Mouse (Mus musculus): ENCODE data around the gene Smarcd3. TPM values are rescaled to one million over a fixed set of nuclear protein-coding genes. Genes with fewer than 3 reads are reported as not detected.

Smarcd3 gene
- 100 to 1,000 TPM; 125 to 134 TPM for total RNA-seq (2021)

GRCm38 (mm10) chr5:24623986-24624821, at the start of gene Smarcd3:
Gene Smarcd3, minus strand, starts transcription at chr5:24624411.
- peak; percentile 66 to 79 for DNase-seq (ENCODE audit: extremely low spot score in 1 of 2, low spot score in 2 of 2)
- intact Hi-C loops (cut with DNase I) = no loop called here

- intact Hi-C loops (cut with DNase I) = no loop called here
- DNase-seq (ENCODE audit: extremely low spot score in 1 of 2, low spot score in 2 of 2) = peak in 1 of 2 experiments; percentile 25
These were observed 37.2 kb upstream of the Smarcd3 start for GRCm38 (mm10) chr5:24661457-24661856.

GRCm38 (mm10) chr5:24659708-24660423, 35.7 kb upstream of the Smarcd3 start:
- no peak for DNase-seq (ENCODE audit: extremely low spot score in 1 of 2, low spot score in 2 of 2)
- intact Hi-C loops (cut with DNase I) = loop anchor here (10.0 kb wide), 2 partner anchors 145 to 175 kb away; no protein-coding TSS in a partner anchor

- intact Hi-C loops (cut with DNase I) = loop anchor here (10.0 kb wide), 2 partner anchors 142 to 172 kb away; no protein-coding TSS in a partner anchor
- DNase-seq (ENCODE audit: extremely low spot score in 1 of 2, low spot score in 2 of 2) = peak; percentile 42 to 72
These were observed 32.9 kb upstream of the Smarcd3 start for GRCm38 (mm10) chr5:24657113-24657512.

- DNase-seq (ENCODE audit: extremely low spot score in 1 of 2, low spot score in 2 of 2) = no peak
- intact Hi-C loops (cut with DNase I) = loop anchor here (5.0 to 10.0 kb wide), 3 partner anchors 57 to 170 kb away; no protein-coding TSS in a partner anchor
These were observed 30.3 kb upstream of the Smarcd3 start for GRCm38 (mm10) chr5:24654491-24654890.

GRCm38 (mm10) chr5:24652780-24653179, 28.6 kb upstream of the Smarcd3 start:
- intact Hi-C loops (cut with DNase I) = loop anchor here (5.0 to 10.0 kb wide), 3 partner anchors 55 to 168 kb away; no protein-coding TSS in a partner anchor
- no peak for DNase-seq (ENCODE audit: extremely low spot score in 1 of 2, low spot score in 2 of 2)

- peak; percentile 84 for DNase-seq (ENCODE audit: extremely low spot score in 1 of 2, low spot score in 2 of 2)
- intact Hi-C loops (cut with DNase I) = loop anchor here (5.0 to 10.0 kb wide), 3 partner anchors 55 to 167 kb away; no protein-coding TSS in a partner anchor
These were observed 27.8 kb upstream of the Smarcd3 start for GRCm38 (mm10) chr5:24651768-24652752.

GRCm38 (mm10) chr5:24651356-24651755, 27.1 kb upstream of the Smarcd3 start:
- intact Hi-C loops (cut with DNase I) = loop anchor here (5.0 to 10.0 kb wide), 3 partner anchors 54 to 167 kb away; no protein-coding TSS in a partner anchor
- DNase-seq (ENCODE audit: extremely low spot score in 1 of 2, low spot score in 2 of 2) = no peak

- DNase-seq (ENCODE audit: extremely low spot score in 1 of 2, low spot score in 2 of 2) = no peak
- intact Hi-C loops (cut with DNase I) = loop anchor here (5.0 to 10.0 kb wide), 3 partner anchors 52 to 165 kb away; no protein-coding TSS in a partner anchor
These were observed 25.5 kb upstream of the Smarcd3 start for GRCm38 (mm10) chr5:24649701-24650100.

- no peak for DNase-seq (ENCODE audit: extremely low spot score in 1 of 2, low spot score in 2 of 2)
- intact Hi-C loops (cut with DNase I) = no loop called here
These were observed 25.0 kb upstream of the Smarcd3 start for GRCm38 (mm10) chr5:24649231-24649630.

- DNase-seq (ENCODE audit: extremely low spot score in 1 of 2, low spot score in 2 of 2) = no peak
- intact Hi-C loops (cut with DNase I) = no loop called here
These were observed 21.2 kb upstream of the Smarcd3 start for GRCm38 (mm10) chr5:24645454-24645853.

- DNase-seq (ENCODE audit: extremely low spot score in 1 of 2, low spot score in 2 of 2) = peak in 1 of 2 experiments; percentile 56
- intact Hi-C loops (cut with DNase I) = no loop called here
These were observed 14.9 kb upstream of the Smarcd3 start for GRCm38 (mm10) chr5:24639081-24639480.

- intact Hi-C loops (cut with DNase I) = no loop called here
- no peak for DNase-seq (ENCODE audit: extremely low spot score in 1 of 2, low spot score in 2 of 2)
These were observed 13.9 kb upstream of the Smarcd3 start for GRCm38 (mm10) chr5:24638131-24638530.

GRCm38 (mm10) chr5:24636987-24637386, 12.8 kb upstream of the Smarcd3 start:
- DNase-seq (ENCODE audit: extremely low spot score in 1 of 2, low spot score in 2 of 2) = no peak
- intact Hi-C loops (cut with DNase I) = no loop called here

- intact Hi-C loops (cut with DNase I) = no loop called here
- no peak for DNase-seq (ENCODE audit: extremely low spot score in 1 of 2, low spot score in 2 of 2)
These were observed 11.4 kb upstream of the Smarcd3 start for GRCm38 (mm10) chr5:24635526-24636141.

- no peak for DNase-seq (ENCODE audit: extremely low spot score in 1 of 2, low spot score in 2 of 2)
- intact Hi-C loops (cut with DNase I) = no loop called here
These were observed 10.9 kb upstream of the Smarcd3 start for GRCm38 (mm10) chr5:24635093-24635492.

- no peak for DNase-seq (ENCODE audit: extremely low spot score in 1 of 2, low spot score in 2 of 2)
- intact Hi-C loops (cut with DNase I) = no loop called here
These were observed 5.5 kb upstream of the Smarcd3 start for GRCm38 (mm10) chr5:24629712-24630111.

GRCm38 (mm10) chr5:24624822-24625120, 560 bp upstream of the Smarcd3 start:
- DNase-seq (ENCODE audit: extremely low spot score in 1 of 2, low spot score in 2 of 2) = no peak
- intact Hi-C loops (cut with DNase I) = no loop called here
